Mouse (Mus musculus): ENCODE measurements around the gene Proser2. TPM values are rescaled to one million over a fixed set of nuclear protein-coding genes. Genes with fewer than 3 reads are reported as not detected.

The Proser2 gene
- polyA plus RNA-seq, 1 experiment from 2014 or later, result 49.0 TPM

GRCm38 (mm10) chr2:6048570-6048969 lies 81.4 kb downstream of the Proser2 start:
- DNase-seq (ENCODE audit: low spot score), result peak; percentile 61
- Histone ChIP-seq H3K36me3 (ENCODE audit: control insufficient read depth, insufficient read depth, low read length) (peaks cover 15% of the 10 kb centered on the region; the same call in 1 of the 2 replicates), H3K4me2 (replicated peaks; ENCODE audit: low read depth) (no peak overlapping the region), H3K27ac (replicated peaks) (peak overlapping the region; percentile 24; the same call in 1 of the 2 replicates), H3K4me3 (ENCODE audit: low read depth, low read length) (no peak overlapping the region), H3K4me1 (replicated peaks; ENCODE audit: control insufficient read depth, insufficient read depth) (no peaks in the 10 kb centered on the region), H3K27me3 (ENCODE audit: control insufficient read depth, insufficient read depth, low read length) (no peaks in the 10 kb centered on the region), H3K9me3 (ENCODE audit: control insufficient read depth, low read length) (no peaks in the 10 kb centered on the region), H3K9ac (ENCODE audit: low read length) (no peak overlapping the region)
- ATAC-seq (ENCODE audit: low FRiP score, low TSS enrichment), result peak; percentile 91
- 55% methylated on average over 4 of the region's 4 CpGs for WGBS
- TF ChIP-seq EP300 (optimal IDR thresholded peaks at IDR 0.05) (no peak), CTCF (IDR thresholded peaks at IDR 0.05; ENCODE audit: low read depth) (no peak)

Other genes with a start within 250 kb of the Proser2 start
- 19.6 and 21.8 TPM in 2 replicates for gene Sec61a2, start 234.8 kb downstream of the Proser2 start, polyA plus RNA-seq (2015; fragmentation: Nextera tagmentation; extraction: Ambion mirVana)
- 0.65 TPM in 2 replicates for gene Dhtkd1, start 187.4 kb downstream of the Proser2 start, polyA plus RNA-seq (2015; fragmentation: Nextera tagmentation; extraction: Ambion mirVana)
- gene Upf2, start 178.7 kb downstream of the Proser2 start, polyA plus RNA-seq (2015; fragmentation: Nextera tagmentation; extraction: Ambion mirVana), result 4.9 and 5.3 TPM in 2 replicates
- 8.1 and 9.1 TPM in 2 replicates for gene Echdc3, start 82.8 kb upstream of the Proser2 start, polyA plus RNA-seq (2015; fragmentation: Nextera tagmentation; extraction: Ambion mirVana)
- 7.4 and 8.9 TPM in 2 replicates for gene Usp6nl, start 192.5 kb upstream of the Proser2 start, polyA plus RNA-seq (2015; fragmentation: Nextera tagmentation; extraction: Ambion mirVana)

Data from stomach, postnatal 0 days (tissue).